Mouse (Mus musculus) limb, embryonic 11.5 days (tissue): ENCODE results near the gene Pnp2. TPM values are rescaled to one million over a fixed set of nuclear protein-coding genes. Genes with fewer than 3 reads are reported as not detected.
A peak's percentile ranks its signal among the peaks of the same experiment; 100 is the strongest.
"Not testable (repeated sequence)": the region's sequence is repeated elsewhere in the genome, so short reads cannot be mapped to it uniquely, and the experiment has no call there.

ENCODE experiments used
- ATAC-seq: fragments of 200-750 bp; cut with Nextera tagmentation; 2 replicates; pipeline ENCODE4 v1.8.0; 2017; ENCODE audit warnings: low read depth; ENCODE audit not compliant: insufficient number of reproducible peaks, low FRiP score, low TSS enrichment
- DNase-seq: peaks from one replicate; pipeline ENCODE4 v3.0.0-alpha.2; 2015; ENCODE audit warnings: low spot score
- H3K27ac ChIP-seq: fragments of 300-500 bp; sonication (generic); replicated peaks from 2 replicates; pipeline ENCODE4 v1.5.1; 2014; ENCODE audit warnings: low read depth, mild to moderate bottlenecking, low read length
- H3K27me3 ChIP-seq: fragments of 300-500 bp; sonication (generic); 2 replicates; pipeline ENCODE4 v1.6.1; 2014; ENCODE audit warnings: mild to moderate bottlenecking, low read length, mixed read lengths; ENCODE audit not compliant: control insufficient read depth, insufficient read depth
- H3K36me3 ChIP-seq: fragments of 300-500 bp; sonication (generic); 2 replicates; pipeline ENCODE4 v1.6.1; 2014; ENCODE audit warnings: mild to moderate bottlenecking, low read length, moderate library complexity, mixed read lengths; ENCODE audit not compliant: control insufficient read depth, insufficient read depth
- H3K4me1 ChIP-seq: fragments of 300-500 bp; sonication (generic); 2 replicates; pipeline ENCODE4 v1.6.1; 2014; ENCODE audit warnings: low read length, mixed read lengths; ENCODE audit not compliant: control insufficient read depth, insufficient read depth
- H3K4me2 ChIP-seq: fragments of 300-500 bp; sonication (generic); 2 replicates; pipeline ENCODE4 v1.6.1; 2014; ENCODE audit warnings: low read depth, mild to moderate bottlenecking, moderate library complexity; ENCODE audit not compliant: severe bottlenecking
- H3K4me3 ChIP-seq: fragments of 300-500 bp; sonication (generic); 2 replicates; pipeline ENCODE4 v1.5.1; 2014; ENCODE audit warnings: low read depth, low read length
- H3K9ac ChIP-seq: fragments of 300-500 bp; sonication (generic); 2 replicates; pipeline ENCODE4 v1.6.1; 2014; ENCODE audit warnings: mild to moderate bottlenecking, low read length
- H3K9me3 ChIP-seq: fragments of 300-500 bp; sonication (generic); 2 replicates; pipeline ENCODE4 v1.6.1; 2016; ENCODE audit warnings: low read length; ENCODE audit not compliant: control insufficient read depth
- WGBS: fragments of 180-500 bp; shearing (Covaris S2); extraction: QIAGEN DNeasy Blood & Tissue Kit; methylation state at CpG from one replicate; pipeline ENCODE4 v1.1.7; 2014; 5-methylcytosine and 5-hydroxymethylcytosine counted together
- polyA plus RNA-seq: library from polyadenylated mRNA; unstranded; fragments of >200 nt; fragmentation: Nextera tagmentation; extraction: Ambion mirVana; gene quantifications from 2 replicates; pipeline ENCODE4 v1.2.1, GENCODE M21; 2014

The Pnp2 gene
- polyA plus RNA-seq, 1 experiment from 2014 or later = 0.84 TPM

GRCm38 (mm10) chr14:50943932-50944667 is 11.7 kb upstream of the Pnp2 start, which contains the start of gene Gm49342:
Gene Gm49342, plus strand, starts transcription at chr14:50944517.
- peak within 1 kb of the TSS; percentile 62 for H3K9ac ChIP-seq
- ATAC-seq (peak; percentile 99), DNase-seq (peak; percentile 96)
- no peaks in the 10 kb centered on the region for H3K27me3 ChIP-seq
- WGBS = 19% methylated on average over 31 of the region's 31 CpGs
- no peaks in the 10 kb centered on the region for H3K4me1 ChIP-seq
- peak within 1 kb of the TSS; percentile 64; the same call in 1 of the 2 replicates for H3K27ac ChIP-seq
- peak within 1 kb of the TSS; percentile 54 for H3K4me2 ChIP-seq
- H3K9me3 ChIP-seq = no peaks in the 10 kb centered on the region
- H3K36me3 ChIP-seq = no peaks in the 10 kb centered on the region
- H3K4me3 ChIP-seq = peak within 1 kb of the TSS; percentile 45

- not testable (repeated sequence) for H3K36me3 ChIP-seq, DNase-seq, H3K9me3 ChIP-seq, H3K27me3 ChIP-seq, H3K4me1 ChIP-seq
- Histone ChIP-seq H3K27ac (peak overlapping the region; percentile 64; the same call in 1 of the 2 replicates), H3K4me3 (peak overlapping the region; percentile 45), H3K4me2 (peak overlapping the region; percentile 54), H3K9ac (peak overlapping the region; percentile 62)
- under 1% methylated on average over 15 of the region's 15 CpGs for WGBS
- peak; percentile 94 for ATAC-seq
These were observed 11.1 kb upstream of the Pnp2 start for GRCm38 (mm10) chr14:50944668-50945033.

GRCm38 (mm10) chr14:50945081-50945480 is 10.7 kb upstream of the Pnp2 start:
- not testable (repeated sequence) for H3K9me3 ChIP-seq, ATAC-seq, H3K4me1 ChIP-seq, H3K27me3 ChIP-seq, H3K27ac ChIP-seq, DNase-seq, H3K36me3 ChIP-seq
- Histone ChIP-seq H3K9ac (peak overlapping the region; percentile 62), H3K4me2 (peak overlapping the region; percentile 54), H3K4me3 (peak overlapping the region; percentile 45)
- 7% methylated on average over 6 of the region's 6 CpGs for WGBS

- not testable (repeated sequence) for H3K27me3 ChIP-seq, H3K27ac ChIP-seq, DNase-seq, H3K36me3 ChIP-seq, ATAC-seq, H3K9me3 ChIP-seq, H3K4me1 ChIP-seq, H3K9ac ChIP-seq
- 26% methylated on average over 3 of the region's 3 CpGs for WGBS
- peak overlapping the region; percentile 45 for H3K4me3 ChIP-seq
- peak overlapping the region; percentile 54 for H3K4me2 ChIP-seq
These were observed 10.3 kb upstream of the Pnp2 start for GRCm38 (mm10) chr14:50945526-50945925.

GRCm38 (mm10) chr14:50955487-50955886 is 305 bp upstream of the Pnp2 start:
- H3K4me1 ChIP-seq = no peaks in the 10 kb centered on the region
- DNase-seq (no peak), ATAC-seq (no peak)
- H3K4me3 ChIP-seq = no peak overlapping the region
- no peak overlapping the region for H3K27ac ChIP-seq
- no peaks in the 10 kb centered on the region for H3K9me3 ChIP-seq
- no peaks in the 10 kb centered on the region; the same call in 1 of the 2 replicates for H3K36me3 ChIP-seq
- WGBS = 86% methylated on average over 10 of the region's 10 CpGs
- H3K9ac ChIP-seq = no peak overlapping the region
- no peaks in the 10 kb centered on the region for H3K27me3 ChIP-seq
- no peak overlapping the region for H3K4me2 ChIP-seq

GRCm38 (mm10) chr14:50956724-50957123 is 932 bp downstream of the Pnp2 start:
- H3K4me2 ChIP-seq, H3K4me3 ChIP-seq, H3K4me1 ChIP-seq, H3K9ac ChIP-seq, DNase-seq, H3K9me3 ChIP-seq, H3K27me3 ChIP-seq, H3K27ac ChIP-seq, ATAC-seq, H3K36me3 ChIP-seq: not testable (repeated sequence)
- WGBS = 90% methylated on average over 6 of the region's 6 CpGs

- not testable (repeated sequence) for H3K4me1 ChIP-seq, DNase-seq, H3K4me3 ChIP-seq, H3K27me3 ChIP-seq, H3K4me2 ChIP-seq, H3K36me3 ChIP-seq, ATAC-seq, H3K9me3 ChIP-seq, H3K27ac ChIP-seq, H3K9ac ChIP-seq
- 66% methylated on average over 3 of the region's 3 CpGs for WGBS
These were observed 1.4 kb downstream of the Pnp2 start for GRCm38 (mm10) chr14:50957146-50957545.

- 95% methylated on average over 5 of the region's 5 CpGs for WGBS
- not testable (repeated sequence) for H3K9ac ChIP-seq, H3K27ac ChIP-seq, H3K4me2 ChIP-seq, H3K4me3 ChIP-seq, H3K27me3 ChIP-seq, H3K36me3 ChIP-seq, DNase-seq, ATAC-seq, H3K9me3 ChIP-seq, H3K4me1 ChIP-seq
These were observed 2.6 kb downstream of the Pnp2 start for GRCm38 (mm10) chr14:50958289-50958995.
